Mouse (Mus musculus) urinary bladder, postnatal 0 days (tissue): Measurements from ENCODE around the gene Fos. TPM values are rescaled to one million over a fixed set of nuclear protein-coding genes. Genes with fewer than 3 reads are reported as not detected.

Source experiments
- polyA plus RNA-seq: library from polyadenylated mRNA; unstranded; fragments of >200 nt; fragmentation: Nextera tagmentation; extraction: Ambion mirVana; gene quantifications from 2 replicates; pipeline ENCODE4 v1.2.1, GENCODE M21; 2015

Fos gene
- polyA plus RNA-seq, result 21.9 and 33.2 TPM in 2 replicates

DNA sequence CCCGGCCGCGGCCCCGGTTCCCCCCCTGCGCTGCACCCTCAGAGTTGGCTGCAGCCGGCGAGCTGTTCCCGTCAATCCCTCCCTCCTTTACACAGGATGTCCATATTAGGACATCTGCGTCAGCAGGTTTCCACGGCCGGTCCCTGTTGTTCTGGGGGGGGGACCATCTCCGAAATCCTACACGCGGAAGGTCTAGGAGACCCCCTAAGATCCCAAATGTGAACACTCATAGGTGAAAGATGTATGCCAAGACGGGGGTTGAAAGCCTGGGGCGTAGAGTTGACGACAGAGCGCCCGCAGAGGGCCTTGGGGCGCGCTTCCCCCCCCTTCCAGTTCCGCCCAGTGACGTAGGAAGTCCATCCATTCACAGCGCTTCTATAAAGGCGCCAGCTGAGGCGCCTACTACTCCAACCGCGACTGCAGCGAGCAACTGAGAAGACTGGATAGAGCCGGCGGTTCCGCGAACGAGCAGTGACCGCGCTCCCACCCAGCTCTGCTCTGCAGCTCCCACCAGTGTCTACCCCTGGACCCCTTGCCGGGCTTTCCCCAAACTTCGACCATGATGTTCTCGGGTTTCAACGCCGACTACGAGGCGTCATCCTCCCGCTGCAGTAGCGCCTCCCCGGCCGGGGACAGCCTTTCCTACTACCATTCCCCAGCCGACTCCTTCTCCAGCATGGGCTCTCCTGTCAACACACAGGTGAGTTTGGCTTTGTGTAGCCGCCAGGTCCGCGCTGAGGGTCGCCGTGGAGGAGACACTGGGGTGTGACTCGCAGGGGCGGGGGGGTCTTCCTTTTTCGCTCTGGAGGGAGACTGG, at the start of gene Fos:
Gene Fos, plus strand, starts transcription at position 410 of the 817 bp plus-strand sequence.

Other genes starting within 250 kb of the Fos start
- gene Mlh3, start 203.3 kb upstream of the Fos start, polyA plus RNA-seq, result 4.0 and 4.8 TPM in 2 replicates
- 47.3 and 47.6 TPM in 2 replicates for gene Acyp1, start 185.5 kb upstream of the Fos start, polyA plus RNA-seq
- 1.3 and 1.4 TPM in 2 replicates for gene Zc2hc1c, start 185.3 kb upstream of the Fos start, polyA plus RNA-seq
- 14.5 and 15.1 TPM in 2 replicates for gene Nek9, start 134.5 kb upstream of the Fos start, polyA plus RNA-seq
- gene Tmed10, start 99.0 kb upstream of the Fos start, polyA plus RNA-seq, result 264 and 282 TPM in 2 replicates
- gene Jdp2, start 125.1 kb downstream of the Fos start, polyA plus RNA-seq, result 1.4 TPM in 2 replicates
- gene Batf, start 212.8 kb downstream of the Fos start, polyA plus RNA-seq, result 6.6 and 8.0 TPM in 2 replicates